8 mouse cellular contexts compared by ENCODE assay signal in genomic region chr8:104340233-104341105, GRCm38 (mm10). TPM values are rescaled to one million over a fixed set of nuclear protein-coding genes. Genes with fewer than 3 reads are reported as not detected.
DNase-seq lines count a peak whose midpoint lies in the region; ATAC-seq and TF ChIP-seq lines count a peak whose summit lies in the region.

No protein-coding gene starts in this region.

- peak overlapping the region; percentile 52 for H3K4me3 ChIP-seq in G1E (ENCODE audit: low read depth, low read length)
- peak overlapping the region; percentile 61 for H3K4me3 ChIP-seq in cerebellum, adult 2 months (replicated peaks; ENCODE audit: insufficient read depth, low read depth, low read length)
- H3K4me3 ChIP-seq in lung, embryonic 16.5 days (ENCODE audit: low read length), result peak overlapping the region; percentile 63
- peak overlapping the region; percentile 51 for H3K4me3 ChIP-seq in olfactory bulb, adult 2 months (ENCODE audit: insufficient read depth, low read depth, low read length)

- DNase-seq in G1E (ENCODE audit: low spot score), result no peak
- DNase-seq in cerebellum, adult 2 months, result peak; percentile 52 to 55
- peak; percentile 20 for DNase-seq in layer of hippocampus, adult 9-10 months (ENCODE audit: low spot score)
- peak; percentile 69 to 82 for DNase-seq in thymus, postnatal 10 days (ENCODE audit: low spot score in 2 of 2)

- WGBS in cerebellum, adult 2 months, result under 1% methylated on average over 53 of the region's 54 CpGs
- WGBS in lung, embryonic 16.5 days, result 2% methylated on average over 47 of the region's 54 CpGs
- under 1% methylated on average over 54 of the region's 54 CpGs for WGBS in olfactory bulb, adult 2 months

- H3K9ac ChIP-seq in lung, embryonic 16.5 days (ENCODE audit: low read length), result peak overlapping the region; percentile 80

- peaks cover 11% of the 10 kb centered on the region for H3K4me1 ChIP-seq in G1E (ENCODE audit: insufficient read depth, low read depth, low read length)
- H3K4me1 ChIP-seq in cerebellum, adult 2 months (ENCODE audit: control insufficient read depth, insufficient read depth, low read length), result peaks cover 8% of the 10 kb centered on the region; the same call in 1 of the 2 replicates
- peaks cover 17% of the 10 kb centered on the region for H3K4me1 ChIP-seq in lung, embryonic 16.5 days (replicated peaks; ENCODE audit: control insufficient read depth, insufficient read depth, low read length)
- peaks cover 15% of the 10 kb centered on the region for H3K4me1 ChIP-seq in olfactory bulb, adult 2 months (ENCODE audit: control insufficient read depth, insufficient read depth, low read length)

- no peak overlapping the region for H3K27ac ChIP-seq in cerebellum, adult 2 months (ENCODE audit: insufficient read depth, low read length)
- peak overlapping the region; percentile 89 for H3K27ac ChIP-seq in lung, embryonic 16.5 days (ENCODE audit: low read length)
- H3K27ac ChIP-seq in olfactory bulb, adult 2 months (ENCODE audit: insufficient read depth, low read depth, low read length), result no peak overlapping the region

- TF ChIP-seq POLR2A in cerebellum, adult 2 months (IDR thresholded peaks at IDR 0.05; ENCODE audit: borderline replicate concordance, insufficient read depth, low read length), result no peak
- no peak for TF ChIP-seq POLR2A in olfactory bulb, adult 2 months (IDR thresholded peaks at IDR 0.05; ENCODE audit: insufficient read depth, low read depth, low read length)

- no peak for TF ChIP-seq CTCF in G1E (IDR thresholded peaks at IDR 0.05; ENCODE audit: low read depth, low read length)
- 0 out of 2 replicates have a peak, but pooled peaks have one; percentile 11 for TF ChIP-seq CTCF in cerebellum, adult 2 months (IDR thresholded peaks at IDR 0.05; ENCODE audit: borderline replicate concordance, insufficient read depth, low read depth, low read length)
- TF ChIP-seq CTCF in olfactory bulb, adult 2 months (IDR thresholded peaks at IDR 0.05; ENCODE audit: insufficient read depth, low read depth, low read length), result peak; percentile 71

- H3K9me3 ChIP-seq in G1E (replicated peaks), result no peaks in the 10 kb centered on the region
- no peaks in the 10 kb centered on the region; the same call in 1 of the 2 replicates for H3K9me3 ChIP-seq in lung, embryonic 16.5 days (ENCODE audit: control insufficient read depth, low read length)

- peak overlapping the region; percentile 81 for H3K4me2 ChIP-seq in lung, embryonic 16.5 days (ENCODE audit: low read depth, low read length)

- peaks cover 21% of the 10 kb centered on the region for H3K27me3 ChIP-seq in G1E (ENCODE audit: insufficient read depth, low read length)
- no peaks in the 10 kb centered on the region for H3K27me3 ChIP-seq in cerebellum, adult 2 months (ENCODE audit: control insufficient read depth, insufficient read depth, low read length)
- H3K27me3 ChIP-seq in lung, embryonic 16.5 days (ENCODE audit: control insufficient read depth, insufficient read depth, low read depth, low read length), result no peaks in the 10 kb centered on the region

- no peak for ATAC-seq in G1E (ENCODE audit: extremely low read depth, insufficient number of reproducible peaks, low FRiP score, poor library complexity, severe bottlenecking)
- ATAC-seq in frontal cortex, adult (ENCODE audit: low TSS enrichment), result peak; percentile 53
- peak; percentile 59 to 65 for ATAC-seq in hematopoietic stem cell, adult 5-6 weeks (replicated peaks in 1 of 2; ENCODE audit: insufficient read depth in 1 of 2, low FRiP score in 2 of 2, low TSS enrichment in 1 of 2, low read depth in 1 of 2, poor library complexity in 2 of 2, severe bottlenecking in 2 of 2)
- ATAC-seq in lung, embryonic 16.5 days (ENCODE audit: low read depth), result peak; percentile 85

- H3K36me3 ChIP-seq in G1E (replicated peaks), result no peaks in the 10 kb centered on the region
- H3K36me3 ChIP-seq in lung, embryonic 16.5 days (ENCODE audit: control insufficient read depth, insufficient read depth, low read length), result peaks cover 2% of the 10 kb centered on the region; the same call in 1 of the 2 replicates

RNA-seq across cellular contexts. Expression of gene Cmtm3, which starts 1.3 kb away (rescaled TPM):
- not detected in 2 replicates for total RNA-seq in G1E (2014; fragmentation: Nextera tagmentation)
- total RNA-seq in G1E (2017), result 0.58 and 1.3 TPM in 2 replicates
- 0.36 and 0.90 TPM in 2 replicates for polyA plus RNA-seq in G1E (2012)
- polyA plus RNA-seq in cerebellum, adult 2 months (2012; rRNA removed), result 16.9 and 18.6 TPM in 2 replicates
- 12.1 and 12.9 TPM in 2 replicates for total RNA-seq in hematopoietic stem cell, adult 5-6 weeks (2017)
- polyA plus RNA-seq in lung, embryonic 16.5 days (2015; fragmentation: Nextera tagmentation; extraction: Ambion mirVana), result 133 and 142 TPM in 2 replicates
- not detected in 2 replicates for polyA plus RNA-seq in olfactory bulb, adult 2 months (2012; ENCODE audit: insufficient read depth, insufficient read length, low replicate concordance, missing spikeins)

RNA-seq across cellular contexts. Expression of gene Cmtm2b, which starts 18.4 kb away (rescaled TPM):
- total RNA-seq in G1E (2014; fragmentation: Nextera tagmentation), result not detected in 2 replicates
- total RNA-seq in G1E (2017), result not detected in 2 replicates
- not detected in 2 replicates for polyA plus RNA-seq in G1E (2012)
- polyA plus RNA-seq in cerebellum, adult 2 months (2012; rRNA removed), result not detected in 2 replicates
- total RNA-seq in hematopoietic stem cell, adult 5-6 weeks (2017), result not detected in 2 replicates
- not detected in 2 replicates for polyA plus RNA-seq in lung, embryonic 16.5 days (2015; fragmentation: Nextera tagmentation; extraction: Ambion mirVana)
- not detected in 2 replicates for polyA plus RNA-seq in olfactory bulb, adult 2 months (2012; ENCODE audit: insufficient read depth, insufficient read length, low replicate concordance, missing spikeins)

RNA-seq across cellular contexts. Expression of gene Gm11020, which starts 19.1 kb away (rescaled TPM):
- total RNA-seq in G1E (2014; fragmentation: Nextera tagmentation), result not detected in 2 replicates
- not detected in 2 replicates for total RNA-seq in G1E (2017)
- polyA plus RNA-seq in G1E (2012), result not detected in 2 replicates
- not detected in 2 replicates for polyA plus RNA-seq in cerebellum, adult 2 months (2012; rRNA removed)
- total RNA-seq in hematopoietic stem cell, adult 5-6 weeks (2017), result not detected in 2 replicates
- not detected in 2 replicates for polyA plus RNA-seq in lung, embryonic 16.5 days (2015; fragmentation: Nextera tagmentation; extraction: Ambion mirVana)
- polyA plus RNA-seq in olfactory bulb, adult 2 months (2012; ENCODE audit: insufficient read depth, insufficient read length, low replicate concordance, missing spikeins), result not detected in 2 replicates

RNA-seq across cellular contexts. Expression of gene Cmtm1, which starts 30.5 kb away (rescaled TPM):
- total RNA-seq in G1E (2014; fragmentation: Nextera tagmentation) (not detected in 2 replicates), G1E (2017) (0.06 and 0.33 TPM in 2 replicates)
- not detected in 2 replicates for polyA plus RNA-seq in G1E (2012)
- not detected in 2 replicates for polyA plus RNA-seq in cerebellum, adult 2 months (2012; rRNA removed)
- total RNA-seq in hematopoietic stem cell, adult 5-6 weeks (2017), result not detected in 2 replicates
- polyA plus RNA-seq in lung, embryonic 16.5 days (2015; fragmentation: Nextera tagmentation; extraction: Ambion mirVana), result not detected in 2 replicates
- not detected in 2 replicates for polyA plus RNA-seq in olfactory bulb, adult 2 months (2012; ENCODE audit: insufficient read depth, insufficient read length, low replicate concordance, missing spikeins)

RNA-seq across cellular contexts. Expression of gene Gm45711, which starts 30.6 kb away (rescaled TPM):
- total RNA-seq in G1E (2014; fragmentation: Nextera tagmentation), result not detected in 2 replicates
- total RNA-seq in G1E (2017), result not detected in 2 replicates
- not detected in 2 replicates for polyA plus RNA-seq in G1E (2012)
- not detected in 2 replicates for polyA plus RNA-seq in cerebellum, adult 2 months (2012; rRNA removed)
- not detected in 2 replicates for total RNA-seq in hematopoietic stem cell, adult 5-6 weeks (2017)
- not detected in 2 replicates for polyA plus RNA-seq in lung, embryonic 16.5 days (2015; fragmentation: Nextera tagmentation; extraction: Ambion mirVana)
- not detected in 2 replicates for polyA plus RNA-seq in olfactory bulb, adult 2 months (2012; ENCODE audit: insufficient read depth, insufficient read length, low replicate concordance, missing spikeins)
